Mouse (Mus musculus): ENCODE measurements around the gene Inpp5f. TPM values are rescaled to one million over a fixed set of nuclear protein-coding genes. Genes with fewer than 3 reads are reported as not detected.

Gene Inpp5f
- total and polyA plus RNA-seq, 3 experiments = 9.5 to 14.3 TPM; not detected in 1

- TF ChIP-seq ELF1 (IDR thresholded peaks at IDR 0.05; ENCODE audit: low read depth, low read length) (peak; percentile 44; the same call in 1 of the 2 replicates), TAL1 (IDR thresholded peaks at IDR 0.05; ENCODE audit: low read length) (no peak), UBTF (IDR thresholded peaks at IDR 0.05; ENCODE audit: borderline replicate concordance, insufficient read depth, low read depth, low read length) (no peak), MXI1 (IDR thresholded peaks at IDR 0.05; ENCODE audit: low read depth, low read length) (peak; percentile 39; the same call in 1 of the 2 replicates), RCOR1 (IDR thresholded peaks at IDR 0.05; ENCODE audit: low read depth, low read length) (0 out of 2 replicates have a peak, but pooled peaks have one; percentile 20), ZMIZ1 (IDR thresholded peaks at IDR 0.05; ENCODE audit: low read depth, low read length) (no peak), USF1 (IDR thresholded peaks at IDR 0.05; ENCODE audit: low read depth, low read length) (0 out of 2 replicates have a peak, but pooled peaks have one; percentile 41), GATA1 (IDR thresholded peaks at IDR 0.05; ENCODE audit: low read depth, low read length) (no peak), SIN3A (IDR thresholded peaks at IDR 0.05; ENCODE audit: low read length) (0 out of 2 replicates have a peak, but pooled peaks have one; percentile 38), ZKSCAN1 (IDR thresholded peaks at IDR 0.05; ENCODE audit: low read depth, low read length) (no peak)
Measured at GRCm38 (mm10) chr7:128633156-128633555, 22.0 kb downstream of the Inpp5f start.

GRCm38 (mm10) chr7:128639925-128640485 lies 28.9 kb downstream of the Inpp5f start:
- no peak overlapping the region for H3K27ac ChIP-seq (ENCODE audit: control insufficient read depth, low read depth, low read length)
- H3K9me3 ChIP-seq (replicated peaks; ENCODE audit: insufficient read depth, low read length) = no peaks in the 10 kb centered on the region
- no peak for TF ChIP-seq GATA1 (IDR thresholded peaks at IDR 0.05; ENCODE audit: low read depth, low read length)
- TF ChIP-seq BHLHE40 (IDR thresholded peaks at IDR 0.05; ENCODE audit: borderline replicate concordance, low read depth, low read length) = no peak
- TF ChIP-seq POLR2A (IDR thresholded peaks at IDR 0.05; ENCODE audit: control insufficient read depth in 1 of 2, insufficient read depth in 1 of 2, low read depth in 1 of 2, low read length in 2 of 2, poor library complexity in 1 of 2) = no peak
- H3K9ac ChIP-seq (ENCODE audit: control insufficient read depth, low read depth, low read length, poor library complexity, severe bottlenecking) = no peak overlapping the region
- H3K27me3 ChIP-seq (ENCODE audit: control insufficient read depth in 1 of 2, insufficient read depth in 2 of 2, low read length in 2 of 2) = no peaks in the 10 kb centered on the region
- no peak overlapping the region for H3K4me3 ChIP-seq (ENCODE audit: control insufficient read depth in 1 of 2, insufficient read depth in 1 of 2, low read depth in 2 of 2, low read length in 2 of 2)
- peaks cover 2 to 5% of the 10 kb centered on the region in 2 experiments; a peak in 2 of 4 replicates for H3K4me1 ChIP-seq (ENCODE audit: control insufficient read depth in 1 of 2, insufficient read depth in 2 of 2, low read length in 2 of 2)
- H3K79me2 ChIP-seq (ENCODE audit: control insufficient read depth, insufficient read depth, low read length, poor library complexity) = no peaks in the 10 kb centered on the region
- no peaks in the 10 kb centered on the region for H3K36me3 ChIP-seq (ENCODE audit: control insufficient read depth in 1 of 2, insufficient read depth in 2 of 2, low read length in 2 of 2)
- DNase-seq (ENCODE audit: low read depth, low spot score) = no peak

More at GRCm38 (mm10) chr7:128633156-128633555, 22.0 kb downstream of the Inpp5f start:
- Histone ChIP-seq H3K9ac (ENCODE audit: control insufficient read depth, low read depth, low read length, poor library complexity, severe bottlenecking) (peak overlapping the region; percentile 47), H3K9me3 (replicated peaks; ENCODE audit: insufficient read depth, low read length) (no peaks in the 10 kb centered on the region), H3K27ac (ENCODE audit: control insufficient read depth, low read depth, low read length) (peak overlapping the region; percentile 40), H3K27me3 (ENCODE audit: control insufficient read depth in 1 of 2, insufficient read depth in 2 of 2, low read length in 2 of 2) (no peaks in the 10 kb centered on the region), H3K36me3 (ENCODE audit: control insufficient read depth in 1 of 2, insufficient read depth in 2 of 2, low read length in 2 of 2) (peaks cover 0 to 12% of the 10 kb centered on the region in 2 experiments; a peak in 2 of 4 replicates), H3K4me1 (ENCODE audit: control insufficient read depth in 1 of 2, insufficient read depth in 2 of 2, low read length in 2 of 2) (peaks cover 8 to 14% of the 10 kb centered on the region in 2 experiments; a peak in 3 of 4 replicates), H3K4me3 (ENCODE audit: control insufficient read depth in 1 of 2, insufficient read depth in 1 of 2, low read depth in 2 of 2, low read length in 2 of 2) (peak overlapping the region; percentile 42 to 46; a peak in 2 of 4 replicates), H3K79me2 (ENCODE audit: control insufficient read depth, insufficient read depth, low read length, poor library complexity) (no peaks in the 10 kb centered on the region; the same call in 1 of the 2 replicates)
- peak; percentile 74 for DNase-seq (ENCODE audit: low read depth, low spot score)

- H3K27me3 ChIP-seq (ENCODE audit: control insufficient read depth in 1 of 2, insufficient read depth in 2 of 2, low read length in 2 of 2) = no peaks in the 10 kb centered on the region
- no peak for DNase-seq (ENCODE audit: low read depth, low spot score)
- H3K27ac ChIP-seq (ENCODE audit: control insufficient read depth, low read depth, low read length) = no peak overlapping the region
- H3K36me3 ChIP-seq (ENCODE audit: control insufficient read depth in 1 of 2, insufficient read depth in 2 of 2, low read length in 2 of 2) = no peaks in the 10 kb centered on the region
- H3K4me1 ChIP-seq (ENCODE audit: control insufficient read depth in 1 of 2, insufficient read depth in 2 of 2, low read length in 2 of 2) = peaks cover 2 to 5% of the 10 kb centered on the region in 2 experiments; a peak in 2 of 4 replicates
- no peak overlapping the region for H3K4me3 ChIP-seq (ENCODE audit: control insufficient read depth in 1 of 2, insufficient read depth in 1 of 2, low read depth in 2 of 2, low read length in 2 of 2)
- no peaks in the 10 kb centered on the region for H3K79me2 ChIP-seq (ENCODE audit: control insufficient read depth, insufficient read depth, low read length, poor library complexity)
- no peaks in the 10 kb centered on the region for H3K9me3 ChIP-seq (replicated peaks; ENCODE audit: insufficient read depth, low read length)
- H3K9ac ChIP-seq (ENCODE audit: control insufficient read depth, low read depth, low read length, poor library complexity, severe bottlenecking) = no peak overlapping the region
- TF ChIP-seq MEF2A (IDR thresholded peaks at IDR 0.05; ENCODE audit: extremely low read depth, insufficient replicate concordance, low read depth, low read length, poor library complexity, severe bottlenecking) = no peak
- TF ChIP-seq MYB (IDR thresholded peaks at IDR 0.05; ENCODE audit: low read depth, low read length) = no peak
- TF ChIP-seq USF2 (IDR thresholded peaks at IDR 0.05; ENCODE audit: borderline replicate concordance in 1 of 2, insufficient read depth in 1 of 2, low read depth in 1 of 2, low read length in 2 of 2) = no peak
- TF ChIP-seq NRF1 (IDR thresholded peaks at IDR 0.05; ENCODE audit: insufficient read depth, low read depth, low read length, poor library complexity, severe bottlenecking) = no peak
- TF ChIP-seq RAD21 (IDR thresholded peaks at IDR 0.05; ENCODE audit: low read depth, low read length) = no peak
- TF ChIP-seq CHD2 (IDR thresholded peaks at IDR 0.05; ENCODE audit: low read length) = no peak
- TF ChIP-seq POLR2A (IDR thresholded peaks at IDR 0.05; ENCODE audit: control insufficient read depth in 1 of 2, insufficient read depth in 1 of 2, low read depth in 1 of 2, low read length in 2 of 2, poor library complexity in 1 of 2) = no peak
- TF ChIP-seq TCF12 (IDR thresholded peaks at IDR 0.05; ENCODE audit: low read depth, low read length) = no peak
- no peak for TF ChIP-seq RCOR1 (IDR thresholded peaks at IDR 0.05; ENCODE audit: low read depth, low read length)
- TF ChIP-seq MAX (IDR thresholded peaks at IDR 0.05; ENCODE audit: low read length) = no peak
- no peak for TF ChIP-seq MXI1 (IDR thresholded peaks at IDR 0.05; ENCODE audit: low read depth, low read length)
- TF ChIP-seq JUND (IDR thresholded peaks at IDR 0.05; ENCODE audit: low read depth, low read length) = no peak
- no peak for TF ChIP-seq ZC3H11A (IDR thresholded peaks at IDR 0.05; ENCODE audit: low read depth, low read length)
- TF ChIP-seq GATA1 (IDR thresholded peaks at IDR 0.05; ENCODE audit: low read depth, low read length) = no peak
- TF ChIP-seq ZNF384 (IDR thresholded peaks at IDR 0.05; ENCODE audit: low read depth, low read length) = no peak
- no peak for TF ChIP-seq ZKSCAN1 (IDR thresholded peaks at IDR 0.05; ENCODE audit: low read depth, low read length)
Measured at GRCm38 (mm10) chr7:128641571-128641970, 30.4 kb downstream of the Inpp5f start.
